Mouse (Mus musculus): ENCODE results near the gene Card11.

DNA sequence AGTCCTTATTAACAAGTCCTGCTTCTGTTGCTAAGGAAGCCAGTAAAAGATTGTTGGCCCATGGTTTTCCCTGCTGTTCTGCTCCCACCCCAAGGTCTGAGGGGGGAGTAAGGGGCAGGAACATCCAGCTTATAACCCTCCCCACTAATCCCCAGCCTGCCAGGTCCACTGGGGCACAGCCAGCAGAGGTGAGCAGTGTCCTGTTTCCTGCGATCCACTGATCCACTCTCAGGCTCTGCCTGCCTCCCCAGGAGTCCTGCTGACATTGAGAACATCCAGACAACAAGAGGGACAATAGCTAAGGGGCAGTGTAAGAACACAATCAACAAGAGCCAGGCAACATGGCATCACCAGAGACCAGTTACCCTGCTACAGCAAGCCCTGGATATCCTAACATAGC lies 173.6 kb downstream of the Card11 start:
- TF ChIP-seq CTCF (IDR thresholded peaks at IDR 0.05; ENCODE audit: control insufficient read depth, insufficient read depth, insufficient replicate concordance, low read depth, low read length): no peak
- TF ChIP-seq POLR2A (IDR thresholded peaks at IDR 0.05; ENCODE audit: control insufficient read depth, low read depth, low read length): no peak
